Mouse (Mus musculus): ENCODE results near the gene Large1. TPM values are rescaled to one million over a fixed set of nuclear protein-coding genes. Genes with fewer than 3 reads are reported as not detected.
"Not testable (repeated sequence)": the region's sequence is repeated elsewhere in the genome, so short reads cannot be mapped to it uniquely, and the experiment has no call there.

Gene Large1
- 8.4 and 9.6 TPM in 2 replicates for polyA plus RNA-seq (2015; fragmentation: Nextera tagmentation; extraction: Ambion mirVana)

DNA sequence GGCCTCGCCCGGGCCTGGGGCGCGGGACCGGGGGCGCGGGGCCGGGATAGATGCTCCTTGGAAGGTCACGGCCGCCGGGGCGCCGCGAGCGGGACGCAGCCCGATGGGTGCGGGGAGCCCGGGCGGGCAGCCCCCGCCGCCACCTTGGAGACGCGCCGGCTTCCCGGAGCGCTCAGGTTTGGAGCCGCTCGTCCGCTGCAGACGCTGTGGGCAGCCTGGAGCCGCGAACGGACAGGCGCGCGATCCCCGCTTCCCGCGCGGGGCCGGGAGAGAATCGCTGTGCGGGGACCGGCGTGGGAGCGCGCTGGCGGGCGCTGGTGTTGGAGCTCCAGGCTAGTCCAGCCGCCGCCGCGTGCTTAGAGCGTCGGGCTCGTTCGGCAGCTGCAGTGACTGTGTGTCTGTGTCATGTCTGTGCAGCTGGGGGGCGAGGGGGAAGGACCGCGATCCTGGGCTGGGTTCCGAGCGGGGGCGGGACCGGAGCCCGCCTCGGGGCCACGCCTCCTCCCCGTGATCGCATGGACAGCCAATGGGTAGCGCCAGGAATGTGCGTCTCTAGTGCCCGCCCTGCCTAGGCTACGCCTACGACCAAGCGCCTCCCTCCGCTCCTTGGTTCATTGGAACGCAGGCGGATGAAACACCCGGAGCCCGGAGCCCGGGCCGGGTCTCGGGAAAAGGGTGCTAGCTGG is at the start of gene Large1:
Large1 (minus strand) TSS at position 433 of the 686 bp plus-strand sequence.
- under 1% methylated on average over 66 of the region's 84 CpGs for WGBS
- H3K4me3 ChIP-seq: peak within 1 kb of the TSS; percentile 90
- H3K9ac ChIP-seq: peak within 1 kb of the TSS; percentile 90
- no peaks in the 10 kb centered on the region for H3K36me3 ChIP-seq
- no peaks in the 10 kb centered on the region for H3K27me3 ChIP-seq
- peaks cover 34% of the 10 kb centered on the region for H3K4me1 ChIP-seq
- H3K9me3 ChIP-seq: no peaks in the 10 kb centered on the region
- H3K27ac ChIP-seq: peak within 1 kb of the TSS; percentile 95
- peak; percentile 100 for ATAC-seq (ENCODE audit: insufficient number of reproducible peaks, insufficient read depth, low FRiP score, low TSS enrichment, low read depth)
- H3K4me2 ChIP-seq: peak within 1 kb of the TSS; percentile 88

DNA sequence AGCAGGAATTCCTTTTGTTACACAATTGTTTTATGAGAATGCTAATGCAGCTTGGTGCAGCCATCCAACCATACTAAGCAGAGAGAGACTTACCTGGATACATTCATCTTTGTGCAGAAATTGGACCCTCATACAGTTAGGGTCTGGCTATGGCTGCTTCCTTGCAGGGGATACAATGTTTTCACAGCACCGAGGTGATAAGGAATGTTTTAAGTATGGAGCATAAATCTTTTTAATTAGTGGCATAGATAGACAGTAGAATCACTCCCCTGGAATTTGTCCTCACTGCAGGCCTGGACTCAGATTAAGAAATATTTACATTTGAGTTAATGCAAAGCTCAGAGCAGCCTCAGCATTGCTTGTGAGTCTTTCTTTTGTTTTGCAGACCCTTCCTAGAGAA is 47.0 kb upstream of the Large1 start:
- no peaks in the 10 kb centered on the region for H3K27me3 ChIP-seq

DNA sequence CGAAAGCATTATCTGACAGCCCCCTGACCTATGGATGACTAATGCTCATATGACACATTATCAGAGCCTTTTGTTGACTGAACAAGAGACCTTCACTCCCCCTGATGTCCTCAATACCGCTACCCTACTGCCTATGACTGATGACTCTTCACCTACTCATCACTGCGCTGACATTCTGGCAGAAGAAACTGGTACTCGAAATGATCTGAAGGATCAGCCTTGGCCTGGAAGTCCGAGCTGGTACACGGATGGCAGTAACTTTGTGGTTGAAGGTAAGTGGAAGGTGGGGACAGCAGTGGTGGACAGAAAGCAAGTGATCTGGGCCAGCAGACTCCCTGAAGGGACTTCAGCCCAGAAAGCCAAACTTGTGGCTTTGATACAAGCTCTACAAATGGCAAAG is 19.7 kb upstream of the Large1 start:
- H3K36me3 ChIP-seq; H3K9ac ChIP-seq; H3K9me3 ChIP-seq; H3K4me2 ChIP-seq; H3K27me3 ChIP-seq; H3K4me1 ChIP-seq; H3K27ac ChIP-seq; H3K4me3 ChIP-seq; ATAC-seq (ENCODE audit: insufficient number of reproducible peaks, insufficient read depth, low FRiP score, low TSS enrichment, low read depth): not testable (repeated sequence)
- WGBS: 87% methylated on average over 6 of the region's 6 CpGs

More for the DNA sequence above, 47.0 kb upstream of the Large1 start:
- no peak overlapping the region for H3K9ac ChIP-seq
- ATAC-seq (ENCODE audit: insufficient number of reproducible peaks, insufficient read depth, low FRiP score, low TSS enrichment, low read depth): no peak
- no peaks in the 10 kb centered on the region for H3K36me3 ChIP-seq
- WGBS: 38% methylated on average over 1 of the region's 1 CpGs
- H3K4me2 ChIP-seq: no peak overlapping the region
- H3K4me3 ChIP-seq: no peak overlapping the region
- no peaks in the 10 kb centered on the region for H3K9me3 ChIP-seq
- no peak overlapping the region for H3K27ac ChIP-seq
- H3K4me1 ChIP-seq: no peaks in the 10 kb centered on the region

GRCm38 (mm10) chr8:73355979-73356378 is 2.6 kb upstream of the Large1 start:
- H3K36me3 ChIP-seq: no peaks in the 10 kb centered on the region
- no peak overlapping the region for H3K4me3 ChIP-seq
- ATAC-seq (ENCODE audit: insufficient number of reproducible peaks, insufficient read depth, low FRiP score, low TSS enrichment, low read depth): no peak
- no peaks in the 10 kb centered on the region for H3K27me3 ChIP-seq
- 23% methylated on average over 2 of the region's 2 CpGs for WGBS
- no peaks in the 10 kb centered on the region for H3K9me3 ChIP-seq
- no peak overlapping the region for H3K9ac ChIP-seq
- no peak overlapping the region for H3K4me2 ChIP-seq
- H3K4me1 ChIP-seq: peaks cover 19% of the 10 kb centered on the region
- no peak overlapping the region for H3K27ac ChIP-seq

GRCm38 (mm10) chr8:73354201-73354881 is 1.0 kb upstream of the Large1 start:
- Histone ChIP-seq H3K9me3 (no peaks in the 10 kb centered on the region), H3K27ac (peak overlapping the region; percentile 80), H3K27me3 (no peaks in the 10 kb centered on the region), H3K4me3 (peak overlapping the region; percentile 90), H3K36me3 (no peaks in the 10 kb centered on the region), H3K9ac (peak overlapping the region; percentile 70), H3K4me2 (peak overlapping the region; percentile 88), H3K4me1 (peaks cover 27% of the 10 kb centered on the region)
- 1% methylated on average over 25 of the region's 25 CpGs for WGBS
- ATAC-seq (ENCODE audit: insufficient number of reproducible peaks, insufficient read depth, low FRiP score, low TSS enrichment, low read depth): no peak

DNA sequence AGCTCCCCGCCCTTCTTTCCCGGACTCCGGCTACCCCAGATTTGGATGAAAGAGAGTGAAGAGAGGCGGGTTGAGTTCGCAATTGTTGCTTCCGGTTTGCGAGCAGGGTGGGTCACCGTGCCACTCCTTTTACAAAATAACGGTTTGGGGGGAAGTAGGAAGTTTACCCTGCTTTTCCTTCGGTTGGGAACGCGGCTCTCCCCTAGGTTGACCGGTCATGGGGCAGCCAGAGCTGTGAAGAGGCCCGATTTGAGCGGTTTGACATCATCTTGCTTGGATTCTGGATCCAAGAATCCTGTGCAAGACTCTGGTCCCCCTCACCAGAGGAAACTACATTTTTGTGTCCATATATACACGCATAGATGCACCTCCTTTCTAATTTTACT is 447 bp upstream of the Large1 start:
- Histone ChIP-seq H3K4me1 (peaks cover 29% of the 10 kb centered on the region), H3K4me3 (peak overlapping the region; percentile 90), H3K9me3 (no peaks in the 10 kb centered on the region), H3K9ac (peak overlapping the region; percentile 70), H3K27me3 (no peaks in the 10 kb centered on the region), H3K27ac (peak overlapping the region; percentile 80), H3K36me3 (no peaks in the 10 kb centered on the region), H3K4me2 (peak overlapping the region; percentile 88)
- under 1% methylated on average over 16 of the region's 16 CpGs for WGBS
- peak; percentile 8 for ATAC-seq (ENCODE audit: insufficient number of reproducible peaks, insufficient read depth, low FRiP score, low TSS enrichment, low read depth)

DNA sequence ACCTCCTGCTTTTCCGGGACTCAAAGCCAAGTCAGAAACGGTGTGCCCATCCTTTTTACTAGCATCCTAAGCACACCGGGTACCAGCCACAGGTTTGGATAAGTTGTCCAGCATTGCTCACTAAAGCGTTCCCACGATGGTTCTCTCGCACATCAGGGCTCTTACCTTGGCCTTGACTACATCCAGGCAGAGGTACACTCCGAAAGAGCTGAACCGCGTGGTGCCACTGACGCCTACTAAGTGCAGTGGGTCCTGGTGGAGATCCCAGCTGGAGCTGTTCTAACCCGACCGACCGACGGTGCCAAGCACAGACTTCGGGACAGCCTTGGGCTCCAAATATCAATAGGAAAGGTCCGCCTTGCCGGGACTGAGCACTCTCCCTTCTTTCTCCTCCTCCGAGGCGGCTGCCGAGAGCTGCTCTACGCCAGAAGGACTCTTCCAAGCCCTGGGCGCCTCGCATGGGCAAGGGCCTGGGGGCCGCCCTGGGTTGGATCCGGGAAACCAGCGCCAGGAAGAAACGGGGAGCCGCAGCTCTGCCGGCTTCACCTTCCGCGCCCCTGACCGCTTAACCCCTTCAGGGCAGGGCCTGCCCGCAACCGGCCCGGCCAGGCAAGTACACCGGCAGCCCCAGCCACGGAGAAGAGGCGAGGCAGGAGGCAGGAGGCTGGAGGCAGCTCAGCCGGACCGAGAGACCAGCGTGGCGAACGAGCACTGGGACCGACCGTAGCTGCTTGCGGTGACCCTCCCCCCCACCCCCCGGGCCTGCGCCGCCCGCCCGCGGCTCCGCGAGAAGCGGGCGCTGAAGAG is 836 bp downstream of the Large1 start:
- H3K4me2 ChIP-seq: peak overlapping the region; percentile 88
- H3K4me1 ChIP-seq: peaks cover 34% of the 10 kb centered on the region
- H3K9ac ChIP-seq: peak overlapping the region; percentile 90
- no peaks in the 10 kb centered on the region for H3K27me3 ChIP-seq
- under 1% methylated on average over 46 of the region's 56 CpGs for WGBS
- H3K4me3 ChIP-seq: peak overlapping the region; percentile 90
- H3K27ac ChIP-seq: peak overlapping the region; percentile 95
- no peaks in the 10 kb centered on the region for H3K36me3 ChIP-seq
- ATAC-seq (ENCODE audit: insufficient number of reproducible peaks, insufficient read depth, low FRiP score, low TSS enrichment, low read depth): peak; percentile 22
- no peaks in the 10 kb centered on the region for H3K9me3 ChIP-seq

- Histone ChIP-seq H3K27ac (no peak overlapping the region), H3K36me3 (no peaks in the 10 kb centered on the region), H3K4me1 (peaks cover 34% of the 10 kb centered on the region), H3K9me3 (no peaks in the 10 kb centered on the region), H3K4me3 (no peak overlapping the region; the same call in 1 of the 2 replicates), H3K4me2 (peak overlapping the region; percentile 88), H3K9ac (no peak overlapping the region), H3K27me3 (no peaks in the 10 kb centered on the region)
- no peak for ATAC-seq (ENCODE audit: insufficient number of reproducible peaks, insufficient read depth, low FRiP score, low TSS enrichment, low read depth)
- 13% methylated on average over 2 of the region's 2 CpGs for WGBS
These were observed 3.0 kb downstream of the Large1 start for GRCm38 (mm10) chr8:73350366-73350765.

DNA sequence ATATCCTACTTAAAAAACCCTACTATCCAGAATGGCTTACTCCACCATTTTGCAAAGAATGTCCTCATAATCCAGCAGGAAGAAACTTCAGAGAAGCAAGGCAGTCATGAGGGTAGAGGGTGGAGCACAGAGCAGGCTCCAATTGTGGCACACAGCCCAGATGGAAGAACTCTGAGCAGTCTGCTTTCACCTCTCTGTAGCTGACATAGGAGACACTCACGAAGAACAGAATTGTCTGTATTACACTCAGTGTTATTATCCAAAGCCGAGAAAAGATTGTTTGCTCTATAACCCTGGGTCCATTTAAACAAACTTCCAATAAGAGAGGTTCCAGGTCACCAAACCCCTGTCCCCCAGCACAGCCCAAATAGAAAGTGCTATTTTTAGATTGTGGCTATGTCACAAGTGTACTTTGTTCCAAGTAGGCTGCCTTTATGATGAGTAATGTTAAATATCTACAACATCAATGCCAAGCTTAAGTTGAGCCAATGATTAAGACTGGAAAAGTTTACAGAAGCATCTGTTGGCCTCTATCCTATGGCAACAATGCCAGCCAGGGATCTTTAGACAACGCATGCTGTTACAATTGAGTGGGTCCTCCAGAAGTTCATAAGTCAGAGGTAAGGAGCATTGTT is 10.5 kb downstream of the Large1 start:
- Histone ChIP-seq H3K4me2 (no peak overlapping the region), H3K27ac (no peak overlapping the region), H3K9me3 (no peaks in the 10 kb centered on the region), H3K36me3 (no peaks in the 10 kb centered on the region), H3K4me3 (no peak overlapping the region), H3K4me1 (no peaks in the 10 kb centered on the region), H3K27me3 (no peaks in the 10 kb centered on the region), H3K9ac (no peak overlapping the region)
- no peak for ATAC-seq (ENCODE audit: insufficient number of reproducible peaks, insufficient read depth, low FRiP score, low TSS enrichment, low read depth)
- 87% methylated on average over 3 of the region's 3 CpGs for WGBS

DNA sequence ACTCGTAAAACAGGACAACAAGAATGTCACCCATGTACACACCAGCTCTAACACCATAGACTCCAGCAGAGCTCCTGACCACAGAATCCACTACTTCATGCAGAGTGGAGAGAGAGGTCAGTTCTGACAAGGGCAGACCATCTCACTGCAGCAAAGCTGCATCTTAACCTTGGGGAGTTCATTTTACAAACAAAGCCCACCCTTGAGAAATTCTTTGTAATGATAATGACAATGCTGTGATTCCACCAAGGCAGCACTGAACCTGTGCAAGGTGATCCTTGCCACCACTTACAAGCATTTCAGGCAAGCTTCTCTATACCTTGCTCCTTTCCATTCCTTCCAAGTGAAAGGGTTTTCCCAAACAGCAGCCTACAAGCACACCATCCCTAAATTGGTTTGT is 16.5 kb downstream of the Large1 start:
- Histone ChIP-seq H3K36me3 (peaks cover 10% of the 10 kb centered on the region), H3K4me3 (no peak overlapping the region), H3K27me3 (no peaks in the 10 kb centered on the region), H3K9me3 (no peaks in the 10 kb centered on the region), H3K4me1 (no peaks in the 10 kb centered on the region), H3K27ac (no peak overlapping the region), H3K9ac (no peak overlapping the region), H3K4me2 (no peak overlapping the region)
- ATAC-seq (ENCODE audit: insufficient number of reproducible peaks, insufficient read depth, low FRiP score, low TSS enrichment, low read depth): no peak
- WGBS: 76% methylated on average over 1 of the region's 1 CpGs

DNA sequence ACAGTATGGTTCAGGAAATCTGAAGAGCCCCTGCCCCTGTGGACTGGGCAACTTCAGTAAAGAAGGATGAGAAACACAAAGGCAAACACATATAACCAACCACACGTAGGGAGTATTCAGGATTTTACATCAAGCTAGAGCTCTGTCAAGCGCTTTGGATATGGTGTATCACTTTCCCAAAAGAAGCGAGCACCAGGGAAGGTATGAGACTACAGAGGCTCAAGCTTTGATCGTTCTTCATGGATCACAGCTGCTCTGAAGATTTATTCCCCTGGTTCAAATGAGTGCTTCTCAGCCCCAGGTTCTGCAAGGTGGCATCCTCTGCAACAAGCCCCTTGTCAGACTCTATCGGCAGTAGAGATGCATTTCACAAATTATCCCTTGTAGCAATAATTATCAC is 24.2 kb downstream of the Large1 start:
- WGBS: 90% methylated on average over 5 of the region's 5 CpGs
- H3K9ac ChIP-seq: no peak overlapping the region

More for the DNA sequence above, 24.2 kb downstream of the Large1 start:
- Histone ChIP-seq H3K4me3 (no peak overlapping the region), H3K4me2 (no peak overlapping the region), H3K27ac (no peak overlapping the region), H3K9me3 (no peaks in the 10 kb centered on the region), H3K4me1 (peaks cover 8% of the 10 kb centered on the region; the same call in 1 of the 2 replicates), H3K27me3 (no peaks in the 10 kb centered on the region), H3K36me3 (peaks cover 10% of the 10 kb centered on the region)
- ATAC-seq (ENCODE audit: insufficient number of reproducible peaks, insufficient read depth, low FRiP score, low TSS enrichment, low read depth): no peak
